ENCODE assay signal across 1 mouse cellular context in the genomic region with DNA sequence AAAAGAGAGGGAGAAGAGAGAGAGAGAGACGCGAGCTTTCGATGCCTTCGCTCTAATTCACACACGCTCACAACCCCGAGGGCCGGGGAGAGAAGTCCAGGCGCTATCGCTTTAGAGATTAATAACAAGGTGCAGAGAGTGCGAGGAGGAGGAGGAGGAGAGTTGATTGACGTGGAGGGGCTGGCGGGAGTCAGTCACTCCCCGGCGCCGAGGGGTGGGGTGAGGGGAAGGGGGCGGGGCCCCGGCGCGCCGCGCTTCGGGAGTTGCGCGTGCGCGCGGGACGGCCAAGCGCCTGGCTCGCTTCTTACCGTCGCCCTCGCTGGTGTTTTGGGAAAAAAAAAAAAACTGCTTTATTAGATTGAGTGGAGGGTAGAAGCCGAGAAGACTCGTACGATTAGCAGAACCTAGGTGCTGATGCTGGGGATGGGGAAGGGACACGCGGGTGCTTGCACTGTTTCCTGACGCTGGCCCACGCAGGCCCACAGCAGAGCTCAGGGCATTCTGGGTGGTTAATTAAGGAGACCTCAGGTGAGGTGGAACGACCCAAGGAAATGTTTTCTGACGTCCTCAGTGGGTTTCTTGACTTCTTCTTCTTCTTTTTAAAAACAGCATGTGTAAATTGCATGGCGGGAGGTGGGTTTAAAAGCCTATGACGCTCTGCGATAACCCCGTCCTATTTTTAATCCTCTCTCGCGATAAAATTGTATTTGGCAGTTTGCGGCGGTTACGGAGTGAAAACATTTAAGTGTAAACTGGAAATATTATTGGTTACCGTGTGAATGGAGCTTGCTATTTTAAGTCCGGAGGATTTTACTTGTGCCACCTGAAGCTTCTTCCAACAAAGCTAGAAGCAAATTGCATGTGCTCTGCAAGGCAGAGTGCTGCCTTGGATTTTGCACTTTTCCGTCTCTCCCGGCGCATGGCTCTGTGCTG.
TF ChIP-seq lines count a peak whose summit lies in the region.

No protein-coding gene starts in this region.

TF ChIP-seq in CH12.LX, 34 proteins besides CTCF, POLR2A, EP300 and RAD21:
- TF ChIP-seq NELFE (IDR thresholded peaks at IDR 0.05; ENCODE audit: low read depth, low read length) (peak; percentile 90), USF1 (IDR thresholded peaks at IDR 0.05; ENCODE audit: low read depth, low read length) (no peak), TCF12 (IDR thresholded peaks at IDR 0.05; ENCODE audit: low read depth, low read length) (peak; percentile 59), USF2 (conservative IDR thresholded peaks at IDR 0.05; ENCODE audit: low read depth, low read length) (no peak), RCOR1 (conservative IDR thresholded peaks at IDR 0.05; ENCODE audit: low read depth, low read length) (peak; percentile 34; the same call in 1 of the 2 replicates), IRF4 (IDR thresholded peaks at IDR 0.05; ENCODE audit: low read depth, low read length) (peak; percentile 33; the same call in 1 of the 2 replicates), ELF1 (IDR thresholded peaks at IDR 0.05; ENCODE audit: low read depth, low read length) (peak; percentile 30; the same call in 1 of the 2 replicates), ETS1 (conservative IDR thresholded peaks at IDR 0.05; ENCODE audit: low read depth, low read length) (peak; percentile 12), PAX5 (IDR thresholded peaks at IDR 0.05; ENCODE audit: low read length) (no peak), CHD2 (IDR thresholded peaks at IDR 0.05; ENCODE audit: low read length) (peak; percentile 87), MEF2A (IDR thresholded peaks at IDR 0.05; ENCODE audit: borderline replicate concordance, low read depth, low read length) (peak; percentile 18), GABPA (IDR thresholded peaks at IDR 0.05; ENCODE audit: insufficient replicate concordance, low read depth, low read length) (no peak), UBTF (IDR thresholded peaks at IDR 0.05; ENCODE audit: low read depth, low read length) (no peak), TBP (conservative IDR thresholded peaks at IDR 0.05; ENCODE audit: low read depth, low read length) (peak; percentile 72; the same call in 1 of the 2 replicates), KAT2A (IDR thresholded peaks at IDR 0.05; ENCODE audit: insufficient replicate concordance, low read length) (0 out of 2 replicates have a peak, but pooled peaks have one; percentile 30), NRF1 (IDR thresholded peaks at IDR 0.05; ENCODE audit: low read depth, low read length) (peak; percentile 84), ZMIZ1 (IDR thresholded peaks at IDR 0.05; ENCODE audit: low read depth, low read length) (peak; percentile 70; the same call in 1 of the 2 replicates), POLR2AphosphoS2 (IDR thresholded peaks at IDR 0.05; ENCODE audit: low read depth, low read length) (peak; percentile 77), JUND (conservative IDR thresholded peaks at IDR 0.05; ENCODE audit: low read depth, low read length) (no peak), E2F4 (IDR thresholded peaks at IDR 0.05; ENCODE audit: insufficient replicate concordance, low read depth, low read length) (peak; percentile 40; the same call in 1 of the 2 replicates), ZNF384 (IDR thresholded peaks at IDR 0.05; ENCODE audit: low read depth, low read length) (peak; percentile 90), MXI1 (IDR thresholded peaks at IDR 0.05; ENCODE audit: low read depth, low read length) (peak; percentile 89), MAX (IDR thresholded peaks at IDR 0.05; ENCODE audit: low read length) (peak; percentile 47), SIN3A (IDR thresholded peaks at IDR 0.05; ENCODE audit: low read length) (peak; percentile 82), JUN (IDR thresholded peaks at IDR 0.05; ENCODE audit: insufficient read depth, low read depth, low read length) (no peak), SMC3 (IDR thresholded peaks at IDR 0.05; ENCODE audit: low read depth, low read length) (no peak), ZKSCAN1 (IDR thresholded peaks at IDR 0.05; ENCODE audit: borderline replicate concordance, low read depth, low read length) (no peak), HCFC1 (IDR thresholded peaks at IDR 0.05; ENCODE audit: low read depth, low read length) (peak; percentile 45; the same call in 1 of the 2 replicates), CHD1 (IDR thresholded peaks at IDR 0.05; ENCODE audit: low read depth, low read length) (no peak; the same call in 1 of the 2 replicates), MAZ (IDR thresholded peaks at IDR 0.05; ENCODE audit: low read depth, low read length) (peak; percentile 81), MYC (IDR thresholded peaks at IDR 0.05; ENCODE audit: low read depth, low read length) (peak; percentile 55; the same call in 1 of the 2 replicates), BHLHE40 (IDR thresholded peaks at IDR 0.05; ENCODE audit: low read depth, low read length) (peak; percentile 53), ZC3H11A (IDR thresholded peaks at IDR 0.05; ENCODE audit: low read depth, low read length) (no peak), MAFK (IDR thresholded peaks at IDR 0.05; ENCODE audit: insufficient replicate concordance, low read length) (no peak)
TF ChIP-seq in CH12.LX: peak in this region for 22.
